Mouse (Mus musculus): ENCODE measurements around the gene Elp5. TPM values are rescaled to one million over a fixed set of nuclear protein-coding genes. Genes with fewer than 3 reads are reported as not detected.

Gene Elp5
- polyA plus RNA-seq, 1 experiment from 2014 or later = 55.1 TPM

DNA sequence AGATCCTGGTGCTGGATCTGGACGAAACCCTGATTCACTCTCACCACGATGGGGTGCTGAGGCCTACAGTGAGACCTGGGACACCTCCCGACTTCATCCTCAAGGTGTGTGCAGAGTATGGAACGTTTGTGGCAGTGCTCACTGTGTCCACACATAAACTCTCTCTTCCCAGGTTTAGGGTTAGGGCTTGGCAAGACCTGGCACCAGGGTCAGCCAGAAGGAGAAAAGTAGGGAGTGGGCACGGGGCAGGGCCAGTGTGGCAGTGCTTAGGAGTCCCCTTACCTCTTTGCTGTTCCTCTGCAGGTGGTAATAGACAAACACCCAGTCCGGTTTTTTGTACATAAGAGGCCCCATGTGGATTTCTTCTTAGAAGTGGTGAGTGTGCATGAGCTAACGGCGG lies 2.1 kb upstream of the Elp5 start:
- H3K9ac ChIP-seq (ENCODE audit: low read depth, low read length) = no peak overlapping the region

DNA sequence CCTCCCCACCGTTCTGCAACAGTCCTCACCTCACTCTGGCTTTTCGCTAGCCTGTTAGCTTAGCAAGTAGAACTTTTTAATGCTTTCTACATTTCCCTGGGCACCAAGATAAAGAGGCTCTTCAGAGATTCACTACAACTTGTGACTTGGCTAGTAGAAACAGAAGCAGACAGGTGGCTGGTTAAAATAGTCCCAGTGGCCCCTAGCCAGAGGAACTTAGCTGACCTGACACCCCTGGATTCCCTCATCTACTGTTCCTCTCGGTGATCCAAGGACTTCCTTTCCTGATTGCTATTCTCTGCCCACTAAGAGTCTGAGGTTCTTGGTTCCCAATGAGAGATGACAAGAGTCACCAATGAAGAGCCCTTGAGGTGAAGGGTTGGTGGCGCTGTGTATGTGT lies 1.1 kb upstream of the Elp5 start:
- H3K27me3 ChIP-seq (ENCODE audit: control insufficient read depth, insufficient read depth, low read depth, low read length) = no peaks in the 10 kb centered on the region
- H3K36me3 ChIP-seq (ENCODE audit: control insufficient read depth, insufficient read depth) = peaks cover 25% of the 10 kb centered on the region
- H3K27ac ChIP-seq (ENCODE audit: low read length) = no peak overlapping the region
- H3K9ac ChIP-seq (ENCODE audit: low read depth, low read length) = no peak overlapping the region
- WGBS (ENCODE audit: insufficient replicate concordance) = 68% methylated on average over 4 of the region's 4 CpGs
- H3K4me3 ChIP-seq (ENCODE audit: low read depth, low read length) = no peak overlapping the region
- H3K4me1 ChIP-seq (ENCODE audit: control insufficient read depth, low read depth, low read length) = peaks cover 25% of the 10 kb centered on the region
- no peaks in the 10 kb centered on the region for H3K9me3 ChIP-seq (replicated peaks; ENCODE audit: control insufficient read depth, low read length)
- H3K4me2 ChIP-seq (ENCODE audit: low read depth, low read length) = peak overlapping the region; percentile 87; the same call in 1 of the 2 replicates
- no peak for ATAC-seq (ENCODE audit: low read depth)

More for the DNA sequence above, 2.1 kb upstream of the Elp5 start:
- Histone ChIP-seq H3K9me3 (replicated peaks; ENCODE audit: control insufficient read depth, low read length) (no peaks in the 10 kb centered on the region), H3K4me1 (ENCODE audit: control insufficient read depth, low read depth, low read length) (peaks cover 20% of the 10 kb centered on the region), H3K4me2 (ENCODE audit: low read depth, low read length) (no peak overlapping the region), H3K36me3 (ENCODE audit: control insufficient read depth, insufficient read depth) (peaks cover 34% of the 10 kb centered on the region), H3K27me3 (ENCODE audit: control insufficient read depth, insufficient read depth, low read depth, low read length) (no peaks in the 10 kb centered on the region), H3K27ac (ENCODE audit: low read length) (no peak overlapping the region), H3K4me3 (ENCODE audit: low read depth, low read length) (no peak overlapping the region)
- no peak for ATAC-seq (ENCODE audit: low read depth)
- WGBS (ENCODE audit: insufficient replicate concordance) = 80% methylated on average over 8 of the region's 8 CpGs

DNA sequence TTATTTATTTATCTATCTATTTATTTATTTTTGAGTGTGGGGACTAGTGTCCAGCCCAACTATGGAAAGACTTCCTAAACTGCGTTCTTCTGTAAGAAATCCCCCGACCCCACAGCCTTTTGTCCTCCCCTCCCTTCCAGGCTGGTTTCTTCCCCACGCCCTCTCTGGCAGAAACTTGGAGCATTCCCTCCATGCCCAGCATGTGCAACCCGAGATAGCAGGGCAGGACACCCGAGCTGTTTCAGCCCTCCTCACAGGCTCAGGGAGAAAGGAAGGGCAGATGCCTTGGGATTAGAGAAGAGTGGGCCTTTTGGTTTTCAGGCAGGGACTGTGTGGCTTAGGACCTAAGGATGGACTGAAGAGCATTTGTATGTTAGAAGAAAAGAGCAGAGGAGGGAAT lies 560 bp upstream of the Elp5 start:
- no peak for ATAC-seq (ENCODE audit: low read depth)
- Histone ChIP-seq H3K9me3 (replicated peaks; ENCODE audit: control insufficient read depth, low read length) (no peaks in the 10 kb centered on the region), H3K36me3 (ENCODE audit: control insufficient read depth, insufficient read depth) (peaks cover 26% of the 10 kb centered on the region), H3K4me1 (ENCODE audit: control insufficient read depth, low read depth, low read length) (peaks cover 25% of the 10 kb centered on the region), H3K27me3 (ENCODE audit: control insufficient read depth, insufficient read depth, low read depth, low read length) (no peaks in the 10 kb centered on the region), H3K9ac (ENCODE audit: low read depth, low read length) (peak overlapping the region; percentile 96), H3K27ac (ENCODE audit: low read length) (peak overlapping the region; percentile 8; the same call in 1 of the 2 replicates), H3K4me3 (ENCODE audit: low read depth, low read length) (peak overlapping the region; percentile 81), H3K4me2 (ENCODE audit: low read depth, low read length) (peak overlapping the region; percentile 87)
- WGBS (ENCODE audit: insufficient replicate concordance) = 32% methylated on average over 5 of the region's 5 CpGs

DNA sequence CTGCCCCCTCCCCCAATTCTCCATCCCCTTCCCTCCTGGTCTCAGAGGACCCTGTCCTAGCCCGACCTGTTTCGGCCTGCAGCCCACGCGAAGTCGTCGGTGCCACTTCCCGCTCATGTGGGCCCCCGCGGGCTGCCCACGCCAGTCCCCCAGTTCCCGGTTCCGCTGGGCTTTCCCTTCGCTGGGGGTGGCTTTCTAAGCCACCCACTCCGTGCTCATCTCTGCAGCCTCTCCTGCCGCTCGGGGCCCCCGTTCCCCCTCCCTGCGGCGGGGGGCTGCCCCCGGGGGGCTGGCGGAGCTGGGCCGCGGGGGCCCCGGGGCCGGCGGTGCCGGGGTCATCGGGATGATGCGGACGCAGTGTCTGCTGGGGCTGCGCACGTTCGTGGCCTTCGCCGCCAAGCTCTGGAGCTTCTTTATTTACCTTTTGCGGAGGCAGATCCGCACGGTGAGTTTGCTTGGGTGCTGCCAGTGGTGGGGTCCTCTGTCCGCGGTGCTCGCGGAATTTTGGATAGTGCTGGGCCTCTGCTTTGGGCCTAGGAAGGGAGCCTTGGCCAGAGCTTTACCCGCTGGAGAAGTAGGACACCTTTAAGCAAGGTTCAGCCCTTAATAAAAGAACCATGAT lies 1.1 kb downstream of the Elp5 start, which contains the start of gene Ctdnep1:
TSS of gene Ctdnep1 (plus strand) at position 16 of the 622 bp plus-strand sequence.
- Histone ChIP-seq H3K4me3 (ENCODE audit: low read depth, low read length) (peak within 1 kb of the TSS; percentile 81), H3K27me3 (ENCODE audit: control insufficient read depth, insufficient read depth, low read depth, low read length) (no peaks in the 10 kb centered on the region), H3K36me3 (ENCODE audit: control insufficient read depth, insufficient read depth) (peaks cover 18% of the 10 kb centered on the region), H3K4me2 (ENCODE audit: low read depth, low read length) (peak within 1 kb of the TSS; percentile 87), H3K9ac (ENCODE audit: low read depth, low read length) (peak within 1 kb of the TSS; percentile 96), H3K27ac (ENCODE audit: low read length) (peak within 1 kb of the TSS; percentile 97), H3K4me1 (ENCODE audit: control insufficient read depth, low read depth, low read length) (peaks cover 25% of the 10 kb centered on the region), H3K9me3 (replicated peaks; ENCODE audit: control insufficient read depth, low read length) (no peaks in the 10 kb centered on the region)
- under 1% methylated on average over 42 of the region's 43 CpGs for WGBS (ENCODE audit: insufficient replicate concordance)
- peak; percentile 0; the same call in 1 of the 2 replicates for ATAC-seq (ENCODE audit: low read depth)

DNA sequence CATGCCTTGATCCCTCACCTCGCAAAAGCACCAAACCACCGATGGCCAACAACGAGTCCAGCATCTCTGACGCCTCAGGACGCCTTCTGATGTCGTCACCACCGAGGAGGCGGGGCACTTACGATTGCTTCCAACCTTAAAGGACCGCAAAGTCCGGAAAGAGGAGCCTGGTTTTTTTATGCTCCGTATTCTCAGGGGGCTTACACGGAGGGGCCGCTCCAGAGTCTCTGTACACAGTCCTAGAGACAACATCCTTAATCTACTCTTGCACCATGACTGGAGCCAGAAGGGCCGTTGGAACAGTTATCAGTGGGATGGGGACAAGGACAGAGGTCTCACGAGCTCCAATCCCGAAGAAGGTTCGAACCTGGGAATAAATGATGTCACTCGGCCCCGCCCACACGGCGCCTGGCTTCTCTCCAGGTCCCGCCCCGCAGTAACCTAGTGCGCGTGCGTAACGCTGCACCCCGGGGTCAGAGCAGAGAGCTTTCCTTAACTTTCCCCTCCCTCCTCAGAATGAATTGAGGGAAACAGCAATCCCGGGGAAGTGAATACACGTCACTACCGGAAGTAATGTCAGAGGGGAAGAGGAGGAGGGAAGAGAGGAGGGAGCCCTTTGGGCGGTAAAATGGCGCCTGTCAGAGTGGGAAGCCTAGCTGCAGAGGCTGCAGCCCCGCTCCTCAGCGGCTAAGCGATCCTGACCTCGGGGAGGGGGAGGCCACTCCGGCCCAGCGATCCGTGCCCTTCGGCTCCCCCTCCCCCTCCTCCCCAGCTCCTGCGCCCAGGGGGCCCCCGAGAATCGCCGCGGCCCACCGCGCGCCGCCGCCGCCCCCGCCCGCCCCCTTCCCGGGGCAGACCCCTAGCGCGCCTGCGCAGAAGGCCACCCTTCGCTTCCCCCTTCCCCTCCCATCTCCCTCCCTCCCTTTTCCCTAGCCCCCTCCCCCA lies 1.8 kb downstream of the Elp5 start:
- no peaks in the 10 kb centered on the region for H3K27me3 ChIP-seq (ENCODE audit: control insufficient read depth, insufficient read depth, low read depth, low read length)
- H3K4me1 ChIP-seq (ENCODE audit: control insufficient read depth, low read depth, low read length) = peaks cover 25% of the 10 kb centered on the region
- H3K9me3 ChIP-seq (replicated peaks; ENCODE audit: control insufficient read depth, low read length) = no peaks in the 10 kb centered on the region
- H3K9ac ChIP-seq (ENCODE audit: low read depth, low read length) = peak overlapping the region; percentile 96
- H3K4me3 ChIP-seq (ENCODE audit: low read depth, low read length) = peak overlapping the region; percentile 81
- H3K4me2 ChIP-seq (ENCODE audit: low read depth, low read length) = peak overlapping the region; percentile 87
- 0% methylated on average over 49 of the region's 60 CpGs for WGBS (ENCODE audit: insufficient replicate concordance)
- ATAC-seq (ENCODE audit: low read depth) = peak; percentile 91
- peaks cover 16% of the 10 kb centered on the region for H3K36me3 ChIP-seq (ENCODE audit: control insufficient read depth, insufficient read depth)
- H3K27ac ChIP-seq (ENCODE audit: low read length) = peak overlapping the region; percentile 97

DNA sequence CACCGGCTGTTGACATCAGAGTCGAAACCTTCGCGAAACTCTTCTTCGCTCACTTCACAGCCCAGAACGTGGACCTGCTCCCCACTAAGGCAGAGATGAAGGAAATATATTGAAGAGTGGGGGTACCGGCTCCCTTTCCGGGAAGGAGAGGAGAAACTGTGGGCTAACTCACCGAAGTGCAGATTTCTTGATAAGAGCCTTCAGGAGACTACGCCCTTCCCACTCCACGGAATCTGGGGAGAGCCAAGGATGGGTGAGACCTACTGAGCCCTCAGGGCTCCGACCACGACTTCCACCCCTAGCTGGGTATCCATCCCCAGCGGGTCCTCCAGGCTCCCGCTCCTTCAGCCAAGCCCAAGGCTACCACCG lies 2.5 kb downstream of the Elp5 start:
- H3K27ac ChIP-seq (ENCODE audit: low read length) = peak overlapping the region; percentile 97

DNA sequence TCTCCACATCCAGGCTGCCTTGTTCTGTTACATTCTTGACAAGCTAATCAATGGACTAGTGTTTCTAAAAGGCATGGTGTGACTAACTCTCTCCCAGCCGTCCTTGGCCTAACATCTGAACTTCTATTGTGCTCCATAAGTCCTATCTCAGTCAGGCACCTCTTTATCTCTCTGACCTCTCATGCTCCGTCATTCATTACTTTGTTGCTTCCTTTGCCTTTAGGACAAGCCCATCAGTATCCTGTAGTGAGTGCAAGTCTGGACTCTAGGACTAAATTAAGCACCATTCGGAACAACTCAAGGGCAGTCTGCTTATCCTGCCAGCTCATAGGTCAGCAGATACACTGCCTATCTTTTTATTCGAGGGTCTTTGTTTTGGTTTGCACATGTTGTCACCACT lies 6.0 kb downstream of the Elp5 start:
- Histone ChIP-seq H3K27ac (ENCODE audit: low read length) (no peak overlapping the region), H3K36me3 (ENCODE audit: control insufficient read depth, insufficient read depth) (peaks cover 13% of the 10 kb centered on the region), H3K9me3 (replicated peaks; ENCODE audit: control insufficient read depth, low read length) (no peaks in the 10 kb centered on the region), H3K9ac (ENCODE audit: low read depth, low read length) (no peak overlapping the region), H3K4me3 (ENCODE audit: low read depth, low read length) (no peak overlapping the region), H3K4me2 (ENCODE audit: low read depth, low read length) (no peak overlapping the region), H3K27me3 (ENCODE audit: control insufficient read depth, insufficient read depth, low read depth, low read length) (no peaks in the 10 kb centered on the region), H3K4me1 (ENCODE audit: control insufficient read depth, low read depth, low read length) (peaks cover 7% of the 10 kb centered on the region)
- no peak for ATAC-seq (ENCODE audit: low read depth)
- 70% methylated on average over 4 of the region's 4 CpGs for WGBS (ENCODE audit: insufficient replicate concordance)

More for the DNA sequence above, 2.5 kb downstream of the Elp5 start:
- H3K4me2 ChIP-seq (ENCODE audit: low read depth, low read length) = peak overlapping the region; percentile 87
- H3K36me3 ChIP-seq (ENCODE audit: control insufficient read depth, insufficient read depth) = peaks cover 15% of the 10 kb centered on the region
- no peaks in the 10 kb centered on the region for H3K9me3 ChIP-seq (replicated peaks; ENCODE audit: control insufficient read depth, low read length)
- no peaks in the 10 kb centered on the region for H3K27me3 ChIP-seq (ENCODE audit: control insufficient read depth, insufficient read depth, low read depth, low read length)
- peak overlapping the region; percentile 96 for H3K9ac ChIP-seq (ENCODE audit: low read depth, low read length)
- H3K4me3 ChIP-seq (ENCODE audit: low read depth, low read length) = peak overlapping the region; percentile 81
- peak; percentile 23 for ATAC-seq (ENCODE audit: low read depth)
- H3K4me1 ChIP-seq (ENCODE audit: control insufficient read depth, low read depth, low read length) = peaks cover 25% of the 10 kb centered on the region
- WGBS (ENCODE audit: insufficient replicate concordance) = 2% methylated on average over 16 of the region's 16 CpGs

DNA sequence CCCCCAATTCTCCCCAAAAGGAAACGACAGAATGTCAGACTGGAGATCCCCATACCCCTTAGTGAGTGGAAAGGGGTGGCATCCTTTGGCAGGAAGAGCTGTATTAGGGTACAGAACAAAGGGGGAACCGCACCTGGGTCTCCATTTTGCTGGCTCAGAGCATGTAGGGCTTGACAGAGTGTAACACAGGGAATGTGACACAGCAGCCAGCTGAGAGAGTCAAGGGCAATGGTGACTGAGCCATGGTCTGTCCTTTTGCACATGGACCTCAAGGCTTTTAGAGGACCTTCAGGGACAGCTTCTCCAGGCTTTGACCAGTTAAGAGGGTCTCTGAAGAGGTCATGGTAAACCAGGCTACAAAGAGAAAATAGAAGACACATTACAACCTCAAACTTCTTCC lies 7.4 kb downstream of the Elp5 start:
- H3K9ac ChIP-seq (ENCODE audit: low read depth, low read length) = no peak overlapping the region
- no peak for ATAC-seq (ENCODE audit: low read depth)
- WGBS (ENCODE audit: insufficient replicate concordance) = 79% methylated on average over 2 of the region's 2 CpGs
- H3K27ac ChIP-seq (ENCODE audit: low read length) = no peak overlapping the region
- no peaks in the 10 kb centered on the region for H3K27me3 ChIP-seq (ENCODE audit: control insufficient read depth, insufficient read depth, low read depth, low read length)
- no peaks in the 10 kb centered on the region for H3K9me3 ChIP-seq (replicated peaks; ENCODE audit: control insufficient read depth, low read length)
- no peak overlapping the region for H3K4me3 ChIP-seq (ENCODE audit: low read depth, low read length)
- peaks cover 13% of the 10 kb centered on the region for H3K36me3 ChIP-seq (ENCODE audit: control insufficient read depth, insufficient read depth)
- no peak overlapping the region for H3K4me2 ChIP-seq (ENCODE audit: low read depth, low read length)
- peaks cover 7% of the 10 kb centered on the region for H3K4me1 ChIP-seq (ENCODE audit: control insufficient read depth, low read depth, low read length)

DNA sequence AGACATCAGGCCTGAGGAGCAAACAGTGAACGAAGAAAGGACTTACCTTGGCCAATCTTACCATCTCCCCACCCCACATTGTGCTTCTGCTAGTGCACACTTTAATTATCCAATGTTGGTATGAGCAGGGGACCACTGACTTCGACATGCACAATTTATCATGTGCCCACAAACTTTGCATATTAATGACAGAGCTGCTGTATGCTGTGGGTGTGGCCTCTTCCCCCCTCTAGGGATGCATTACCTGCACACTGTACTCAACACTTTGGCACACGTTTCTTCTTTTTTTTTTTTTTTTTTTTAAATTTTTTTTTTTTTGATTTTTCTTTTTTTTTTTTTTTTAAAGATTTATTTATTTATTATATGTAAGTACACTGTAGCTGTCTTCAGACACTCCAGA lies 11.5 kb downstream of the Elp5 start:
- Histone ChIP-seq H3K27ac (ENCODE audit: low read length) (no peak overlapping the region), H3K4me2 (ENCODE audit: low read depth, low read length) (no peak overlapping the region), H3K27me3 (ENCODE audit: control insufficient read depth, insufficient read depth, low read depth, low read length) (peaks cover 21% of the 10 kb centered on the region), H3K9me3 (replicated peaks; ENCODE audit: control insufficient read depth, low read length) (no peaks in the 10 kb centered on the region), H3K4me3 (ENCODE audit: low read depth, low read length) (no peak overlapping the region), H3K4me1 (ENCODE audit: control insufficient read depth, low read depth, low read length) (peaks cover 10% of the 10 kb centered on the region), H3K36me3 (ENCODE audit: control insufficient read depth, insufficient read depth) (peaks cover 15% of the 10 kb centered on the region), H3K9ac (ENCODE audit: low read depth, low read length) (no peak overlapping the region)
- 59% methylated on average over 3 of the region's 3 CpGs for WGBS (ENCODE audit: insufficient replicate concordance)
- no peak for ATAC-seq (ENCODE audit: low read depth)

Measured in liver, embryonic 16.5 days (tissue).